Mouse (Mus musculus): Measurements from ENCODE around the gene Bri3.

Gene Bri3

GRCm38 (mm10) chr5:144261829-144262228, 17.6 kb downstream of the Bri3 start:
- DNase-seq (ENCODE audit: low spot score in 2 of 2): no peak

GRCm38 (mm10) chr5:144263082-144263481, 18.8 kb downstream of the Bri3 start:
- DNase-seq (ENCODE audit: low spot score in 2 of 2): no peak

- no peak for DNase-seq (ENCODE audit: low spot score in 2 of 2)
Observed at GRCm38 (mm10) chr5:144263496-144263895, 19.3 kb downstream of the Bri3 start.

- DNase-seq (ENCODE audit: low spot score in 2 of 2): no peak
Observed at GRCm38 (mm10) chr5:144267535-144268241, 23.5 kb downstream of the Bri3 start.

- no peak for DNase-seq (ENCODE audit: low spot score in 2 of 2)
Observed at GRCm38 (mm10) chr5:144269926-144270325, 25.7 kb downstream of the Bri3 start.

GRCm38 (mm10) chr5:144270420-144270819, 26.2 kb downstream of the Bri3 start:
- DNase-seq (ENCODE audit: low spot score in 2 of 2): no peak

- DNase-seq (ENCODE audit: low spot score in 2 of 2): no peak
Observed at GRCm38 (mm10) chr5:144271118-144271517, 26.9 kb downstream of the Bri3 start.

GRCm38 (mm10) chr5:144271772-144272171, 27.5 kb downstream of the Bri3 start:
- DNase-seq (ENCODE audit: low spot score in 2 of 2): no peak

GRCm38 (mm10) chr5:144274904-144275303, 30.7 kb downstream of the Bri3 start:
- DNase-seq (ENCODE audit: low spot score in 2 of 2): no peak

GRCm38 (mm10) chr5:144276898-144277630, 32.8 kb downstream of the Bri3 start:
- no peak for DNase-seq (ENCODE audit: low spot score in 2 of 2)

GRCm38 (mm10) chr5:144278374-144278960, 34.2 kb downstream of the Bri3 start:
- DNase-seq (ENCODE audit: low spot score in 2 of 2): no peak

GRCm38 (mm10) chr5:144279081-144279541, 34.9 kb downstream of the Bri3 start:
- no peak for DNase-seq (ENCODE audit: low spot score in 2 of 2)

- DNase-seq (ENCODE audit: low spot score in 2 of 2): no peak
Observed at GRCm38 (mm10) chr5:144279926-144280325, 35.7 kb downstream of the Bri3 start.

GRCm38 (mm10) chr5:144282470-144283260, 38.4 kb downstream of the Bri3 start:
- no peak for DNase-seq (ENCODE audit: low spot score in 2 of 2)

- no peak for DNase-seq (ENCODE audit: low spot score in 2 of 2)
Observed at GRCm38 (mm10) chr5:144283551-144284031, 39.4 kb downstream of the Bri3 start.

GRCm38 (mm10) chr5:144284599-144284998, 40.4 kb downstream of the Bri3 start:
- DNase-seq (ENCODE audit: low spot score in 2 of 2): no peak

GRCm38 (mm10) chr5:144286591-144287266, 42.5 kb downstream of the Bri3 start:
- DNase-seq (ENCODE audit: low spot score in 2 of 2): no peak

- no peak for DNase-seq (ENCODE audit: low spot score in 2 of 2)
Observed at GRCm38 (mm10) chr5:144287267-144287820, 43.1 kb downstream of the Bri3 start.

GRCm38 (mm10) chr5:144288391-144288790, 44.2 kb downstream of the Bri3 start:
- DNase-seq (ENCODE audit: low spot score in 2 of 2): no peak

GRCm38 (mm10) chr5:144289769-144290440, 45.7 kb downstream of the Bri3 start:
- no peak for DNase-seq (ENCODE audit: low spot score in 2 of 2)

All from urinary bladder, adult 18-20 months (tissue).